Mouse (Mus musculus) kidney, adult 18-20 months (tissue): Measurements from ENCODE around the gene Stat3.

Experiments used
- DNase-seq: peaks from one replicate; pipeline ENCODE4 v3.0.0; 2021

Stat3 gene

DNA sequence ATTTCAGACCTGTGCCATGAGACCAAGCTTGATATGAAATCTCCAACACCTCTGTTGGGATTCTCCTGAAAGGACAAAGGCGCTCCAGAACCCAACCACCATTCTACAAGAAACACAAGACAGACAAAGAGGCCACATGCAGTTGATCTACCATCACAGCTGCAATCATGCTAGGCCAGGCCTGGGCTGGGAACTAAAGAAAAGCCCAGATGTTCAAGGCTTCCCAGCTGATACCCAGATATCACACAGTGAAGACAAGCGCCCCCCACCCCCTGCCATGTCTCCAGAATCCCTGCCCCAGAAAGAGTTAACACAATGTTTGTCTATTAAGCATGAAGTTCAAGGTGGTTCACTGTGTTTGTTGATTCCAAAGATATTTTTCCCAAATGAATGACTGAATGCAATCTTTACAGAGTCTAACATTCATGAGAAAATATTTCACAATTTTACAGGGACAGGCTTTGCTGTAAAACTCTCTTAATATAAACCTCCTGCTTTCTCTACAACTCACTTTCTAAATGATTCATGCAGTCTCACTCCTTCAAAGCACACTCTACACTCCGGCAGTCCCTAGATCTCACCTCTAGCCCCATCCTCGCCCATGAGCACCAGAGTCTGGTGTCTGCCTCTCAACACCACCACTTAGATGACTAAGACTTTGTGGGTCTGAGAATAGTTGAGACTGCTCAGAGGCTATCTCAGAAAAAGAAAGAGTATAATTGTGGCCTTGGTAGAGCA lies 18.3 kb downstream of the Stat3 start:
- no peak for DNase-seq

GRCm38 (mm10) chr11:100918007-100918406 lies 21.3 kb downstream of the Stat3 start:
- DNase-seq = no peak

DNA sequence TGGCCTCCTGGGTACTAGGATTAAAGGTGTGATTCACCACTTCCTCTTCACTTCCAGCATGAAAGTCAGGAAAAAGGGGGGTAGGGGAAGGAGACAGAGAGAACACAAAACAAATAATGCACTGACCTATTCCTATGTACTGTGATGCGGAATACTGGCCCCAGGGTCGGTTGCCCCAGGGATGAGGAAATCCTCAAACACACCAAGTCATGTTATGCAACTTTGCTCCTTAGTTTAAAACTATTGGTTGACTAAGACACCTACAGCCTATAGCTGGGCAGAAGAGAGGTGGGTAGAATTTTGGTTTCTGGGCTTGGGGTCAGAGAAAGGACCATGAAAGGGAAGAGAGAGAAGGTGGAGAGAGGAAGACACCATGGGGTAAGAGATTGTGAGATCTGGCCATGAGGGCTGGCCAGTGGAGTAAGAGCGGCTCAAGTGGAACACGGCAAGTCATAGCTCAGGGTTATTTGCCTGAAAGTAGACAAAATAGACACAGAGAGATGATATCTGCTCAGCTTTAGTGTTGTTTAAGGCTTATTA lies 22.8 kb downstream of the Stat3 start:
- no peak for DNase-seq

- DNase-seq = no peak
Measured at GRCm38 (mm10) chr11:100915063-100915462, 24.3 kb downstream of the Stat3 start.

DNA sequence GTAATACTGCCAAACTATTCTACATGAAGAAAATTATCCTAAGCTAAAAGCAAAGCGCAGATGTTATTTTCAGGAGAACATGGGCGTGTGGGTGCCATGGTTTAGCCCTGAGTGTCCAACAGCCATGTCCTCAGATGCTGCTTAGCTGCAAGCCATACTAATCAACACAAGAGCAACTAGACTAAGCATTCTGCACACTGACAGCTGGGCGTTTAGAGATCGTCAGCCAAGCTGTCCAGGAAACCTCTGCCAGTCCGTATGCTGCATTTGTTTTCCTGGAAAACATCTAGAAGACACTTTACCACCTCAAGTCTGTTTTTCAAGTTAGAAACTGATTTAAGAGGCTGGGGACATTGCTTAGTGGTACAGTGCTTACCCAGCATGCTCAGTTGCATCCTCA lies 24.9 kb downstream of the Stat3 start:
- DNase-seq = no peak

DNA sequence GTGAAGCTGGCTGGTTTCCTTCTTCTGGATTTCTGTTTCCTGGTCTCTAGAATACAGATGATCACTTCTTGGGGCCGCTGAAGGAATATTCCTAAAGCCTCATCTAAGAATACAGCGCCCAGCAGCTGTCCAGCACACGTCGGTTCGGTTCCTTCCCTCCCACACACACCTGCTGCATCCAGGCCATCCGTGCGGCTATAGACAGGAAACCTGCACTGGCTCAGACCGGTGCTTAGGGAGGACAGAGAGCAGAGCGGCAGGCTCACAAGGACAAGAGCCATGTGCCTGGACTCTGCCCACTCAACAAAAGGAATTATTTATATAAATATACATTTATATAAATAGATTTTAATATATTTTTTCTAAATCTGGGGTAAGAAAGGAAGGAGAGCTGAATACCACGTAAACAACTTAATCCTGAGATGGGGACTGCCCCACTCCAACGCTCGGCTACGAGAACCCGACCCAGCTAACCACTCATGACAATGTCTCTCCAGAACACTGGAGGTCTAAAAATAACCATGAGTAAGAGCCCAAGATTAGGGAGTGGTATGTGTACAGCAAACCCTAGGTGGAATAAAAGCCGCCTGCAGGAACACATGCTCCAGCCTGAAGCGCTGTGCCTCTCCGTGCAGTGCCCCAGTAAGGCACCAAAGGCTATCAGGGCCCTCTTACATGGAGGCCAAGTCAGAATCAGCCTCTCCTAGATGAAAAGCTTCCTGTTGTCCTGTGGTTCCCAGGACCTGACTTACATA lies 26.8 kb downstream of the Stat3 start:
- DNase-seq = no peak

- no peak for DNase-seq
Measured at GRCm38 (mm10) chr11:100908567-100908966, 30.8 kb downstream of the Stat3 start.

DNA sequence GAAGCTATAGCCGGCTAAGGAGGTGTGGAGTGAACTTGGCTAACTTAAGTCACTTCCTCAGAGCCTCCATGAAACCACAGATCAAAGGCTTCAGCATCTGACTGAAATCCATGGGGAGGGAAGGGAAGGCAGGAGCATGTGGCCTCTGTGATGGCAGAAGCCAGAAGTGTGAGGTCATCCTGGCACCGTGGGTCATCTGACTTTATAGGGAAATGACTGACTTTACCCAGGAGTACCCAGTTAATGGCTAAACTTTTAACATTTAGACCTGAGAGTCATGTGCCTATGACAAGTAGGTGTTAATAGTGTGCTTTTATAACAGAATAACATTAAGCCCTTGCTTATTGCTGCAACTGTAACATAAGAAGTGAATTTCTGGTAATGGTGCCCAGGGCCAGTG lies 31.2 kb downstream of the Stat3 start:
- DNase-seq = peak; percentile 32

DNA sequence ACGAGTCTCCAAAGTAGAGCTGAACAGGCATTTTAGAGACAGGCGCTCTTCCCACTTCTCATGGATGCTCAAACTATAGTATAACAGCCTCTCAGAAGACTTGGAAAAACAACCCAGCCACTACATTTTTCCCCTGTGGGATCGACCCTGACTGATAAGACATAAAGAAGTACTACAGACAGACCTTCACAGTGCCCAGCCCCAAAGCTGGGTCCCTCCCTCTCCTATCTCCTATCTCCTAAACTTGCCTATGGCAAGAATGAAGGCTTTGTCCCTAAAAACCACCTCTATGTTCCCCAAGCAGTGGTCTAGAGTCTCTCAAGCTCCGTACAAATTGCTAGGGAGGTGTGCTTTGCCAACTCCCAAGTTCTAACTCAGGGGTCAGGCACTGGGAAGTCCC lies 32.5 kb downstream of the Stat3 start:
- DNase-seq = no peak

DNA sequence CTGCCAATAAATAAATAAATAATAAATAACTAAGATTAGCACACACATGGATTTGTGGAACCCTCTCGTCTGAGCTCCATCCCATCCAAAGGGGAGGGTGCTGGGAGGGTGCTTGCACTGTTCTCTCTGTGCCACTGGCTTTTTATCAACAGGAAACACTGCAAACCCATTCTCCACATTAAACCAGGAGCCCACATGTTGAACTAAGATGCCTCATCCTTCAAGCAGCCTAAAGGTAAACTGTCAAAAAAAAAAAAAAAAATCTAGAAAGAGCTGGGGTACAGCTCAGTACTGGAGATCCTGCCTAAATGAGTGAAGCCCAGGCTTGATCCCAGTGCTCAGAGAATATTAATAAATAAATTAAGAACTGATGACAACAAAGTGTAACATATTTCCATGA lies 33.4 kb downstream of the Stat3 start:
- DNase-seq = no peak

GRCm38 (mm10) chr11:100904580-100905351 lies 34.6 kb downstream of the Stat3 start:
- DNase-seq = no peak

GRCm38 (mm10) chr11:100898441-100899199 lies 40.7 kb downstream of the Stat3 start:
- no peak for DNase-seq

DNA sequence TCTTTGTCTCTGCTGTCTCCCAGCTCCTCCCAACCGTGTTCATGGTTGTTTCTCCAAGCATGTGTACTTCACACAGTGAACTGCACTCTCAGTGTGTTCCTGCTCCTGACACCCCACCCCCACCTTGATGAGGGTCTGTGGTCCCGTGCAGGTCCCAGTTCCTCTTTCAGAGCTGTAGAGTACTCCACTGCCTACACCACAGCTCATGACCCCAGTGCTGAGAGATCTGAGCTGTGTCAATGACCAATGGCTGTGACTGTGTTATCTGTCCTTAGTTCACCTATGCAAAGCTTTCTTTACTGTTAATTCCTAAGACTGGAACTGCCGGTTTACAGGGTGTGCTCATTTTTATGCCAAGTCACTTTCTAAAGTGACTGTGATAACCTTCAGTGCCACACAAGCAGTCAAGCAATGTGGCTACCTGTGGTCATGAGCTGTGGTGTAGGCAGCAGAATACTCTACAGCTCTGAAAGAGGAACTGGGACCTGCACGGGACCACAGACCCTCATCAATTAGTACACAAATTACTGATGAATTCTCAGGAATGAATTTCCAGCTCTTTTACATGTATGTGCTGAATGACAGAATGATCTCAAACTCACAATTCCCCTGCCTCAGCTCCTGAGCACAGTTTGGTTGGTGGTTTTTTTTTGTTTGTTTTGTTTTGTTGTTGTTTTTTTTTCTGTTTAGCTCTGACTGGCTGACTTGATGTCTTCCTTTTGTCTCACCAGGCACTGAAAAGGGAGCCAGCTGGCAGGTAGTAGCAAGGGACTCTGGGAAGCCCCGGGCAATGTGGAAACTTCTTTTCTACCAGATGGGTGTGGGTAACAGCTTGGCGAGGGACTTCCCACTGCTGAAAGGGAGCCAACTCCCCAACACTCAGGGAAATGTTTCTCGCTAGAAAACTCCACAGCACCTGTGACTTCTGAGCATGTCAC lies 41.8 kb downstream of the Stat3 start:
- no peak for DNase-seq

GRCm38 (mm10) chr11:100896078-100896477 lies 43.3 kb downstream of the Stat3 start:
- DNase-seq = no peak

GRCm38 (mm10) chr11:100894146-100894918 lies 45.0 kb downstream of the Stat3 start:
- DNase-seq = no peak

- peak; percentile 90 for DNase-seq
Measured at GRCm38 (mm10) chr11:100893482-100893881, 45.9 kb downstream of the Stat3 start.

DNA sequence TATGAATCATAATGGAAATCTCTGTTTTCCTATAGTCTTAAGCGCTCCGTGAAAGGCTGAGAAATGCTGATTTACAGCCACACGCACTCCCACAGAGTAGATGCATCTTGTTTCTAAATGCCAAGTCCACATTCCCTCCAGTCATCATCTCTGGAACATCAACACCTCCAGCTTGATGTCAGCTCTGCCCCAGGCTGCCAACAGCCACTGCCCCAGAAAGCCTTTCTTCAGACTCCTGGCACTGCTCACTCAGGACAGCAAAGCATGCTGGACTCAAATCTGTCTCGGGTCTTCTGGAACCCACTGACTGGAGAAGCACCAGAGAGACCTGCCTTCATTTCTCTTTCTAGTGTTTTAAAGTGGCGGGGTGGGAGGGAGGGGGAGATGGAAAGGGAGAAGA lies 46.9 kb downstream of the Stat3 start:
- DNase-seq = no peak

GRCm38 (mm10) chr11:100891256-100892123 lies 47.9 kb downstream of the Stat3 start:
- DNase-seq = no peak

DNA sequence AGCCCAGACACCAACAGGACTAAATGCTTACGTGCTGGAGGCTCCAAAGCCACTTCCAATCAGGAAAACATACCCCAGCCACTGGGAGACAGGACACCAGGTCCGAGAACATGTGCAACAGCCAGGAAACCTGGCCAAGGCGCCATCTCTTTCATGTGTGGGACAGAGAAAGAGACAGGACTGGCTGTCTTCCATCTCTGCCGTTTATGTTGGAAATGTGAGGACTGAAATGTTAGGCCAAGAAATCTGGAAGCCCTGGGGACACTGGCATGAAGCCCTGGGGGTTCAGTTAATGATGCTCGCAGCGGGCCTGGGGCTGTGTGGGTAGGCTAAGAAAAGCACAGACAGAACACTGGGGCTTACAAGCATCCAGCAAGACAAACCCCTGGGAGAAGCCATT lies 48.9 kb downstream of the Stat3 start:
- no peak for DNase-seq
